Mouse (Mus musculus) kidney, postnatal 4 days (tissue): ENCODE data around the gene Ttll6.
"Not testable (repeated sequence)": the region's sequence is repeated elsewhere in the genome, so short reads cannot be mapped to it uniquely, and the experiment has no call there.

ENCODE experiments used
- DNase-seq, 2 experiments: peaks; one replicate each; pipeline ENCODE4 v3.0.0; 2021; ENCODE audit warnings: mixed read lengths in 2 of 2

Gene Ttll6

DNA sequence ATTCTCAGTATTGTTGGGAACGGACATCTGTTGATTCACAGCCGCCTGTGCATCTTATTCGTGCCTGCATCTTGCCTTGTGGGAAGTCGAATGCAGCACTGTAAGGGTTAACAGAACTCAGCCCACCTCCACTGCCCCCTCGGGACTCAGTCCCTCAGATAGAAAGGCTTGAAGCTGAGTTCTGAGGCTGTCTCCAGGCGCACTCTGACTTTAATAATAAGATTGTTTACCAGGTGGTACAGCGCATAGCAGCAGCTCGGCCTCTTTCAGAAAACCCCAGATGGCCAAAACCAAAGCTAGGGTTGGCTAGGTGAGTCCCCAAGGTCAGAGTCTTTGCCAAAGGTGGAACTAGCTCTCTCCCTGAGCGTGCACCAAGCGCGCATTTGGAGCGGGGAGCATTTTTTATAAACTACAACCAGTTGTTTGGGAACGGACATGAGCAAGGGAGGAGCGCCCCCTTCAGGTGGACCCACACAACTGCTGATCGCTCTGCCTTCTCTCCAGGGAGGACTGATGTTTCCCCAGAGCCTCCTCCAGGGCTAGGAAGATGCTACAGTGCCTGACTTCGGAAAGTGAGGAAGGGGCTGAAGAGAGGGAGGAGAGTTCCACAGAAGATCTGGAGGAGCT lies at the start of gene Ttll6:
TSS of gene Ttll6 (plus strand) at position 548 of the 627 bp plus-strand sequence.
- peak; percentile 80 to 86 for DNase-seq

DNA sequence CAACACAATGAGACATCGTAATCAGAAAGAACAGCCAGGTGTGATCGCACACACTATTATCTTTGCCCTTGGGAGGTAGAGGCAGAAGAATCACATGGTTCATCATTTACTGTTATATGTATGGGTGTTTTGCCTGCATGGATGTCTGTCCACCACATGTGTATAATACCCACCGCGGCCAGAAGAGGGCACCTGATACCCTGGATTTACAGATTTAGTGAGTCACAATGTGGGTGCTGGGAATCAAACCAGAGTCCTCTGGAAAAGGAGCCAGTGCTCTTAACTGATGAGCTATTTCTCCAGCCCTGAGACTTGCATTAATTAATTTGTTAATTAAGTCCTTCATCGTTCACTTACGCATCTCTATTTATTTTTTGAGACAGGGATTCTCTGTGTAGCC lies 45.6 kb upstream of the Ttll6 start:
- DNase-seq: no peak

DNA sequence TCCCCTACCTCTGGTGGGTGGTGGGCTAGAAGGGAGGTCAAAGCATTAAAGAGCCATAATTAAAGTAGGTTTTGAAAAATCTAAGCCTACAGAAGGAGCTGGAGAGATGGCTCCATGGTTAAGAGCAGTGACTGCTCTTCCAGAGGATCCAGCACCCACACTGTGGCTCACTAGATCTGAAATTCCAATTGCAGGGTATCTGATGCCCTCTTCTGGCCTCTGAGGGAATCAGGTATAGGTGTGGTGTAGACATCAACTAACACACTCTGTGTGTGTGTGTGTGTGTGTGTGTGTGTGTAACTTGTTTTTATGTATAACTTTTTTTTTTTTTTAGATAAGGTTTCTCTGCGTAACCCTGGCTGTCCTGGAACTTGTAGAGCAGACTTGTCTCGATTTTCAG lies 42.5 kb upstream of the Ttll6 start:
- DNase-seq: peak; percentile 24 to 42

DNA sequence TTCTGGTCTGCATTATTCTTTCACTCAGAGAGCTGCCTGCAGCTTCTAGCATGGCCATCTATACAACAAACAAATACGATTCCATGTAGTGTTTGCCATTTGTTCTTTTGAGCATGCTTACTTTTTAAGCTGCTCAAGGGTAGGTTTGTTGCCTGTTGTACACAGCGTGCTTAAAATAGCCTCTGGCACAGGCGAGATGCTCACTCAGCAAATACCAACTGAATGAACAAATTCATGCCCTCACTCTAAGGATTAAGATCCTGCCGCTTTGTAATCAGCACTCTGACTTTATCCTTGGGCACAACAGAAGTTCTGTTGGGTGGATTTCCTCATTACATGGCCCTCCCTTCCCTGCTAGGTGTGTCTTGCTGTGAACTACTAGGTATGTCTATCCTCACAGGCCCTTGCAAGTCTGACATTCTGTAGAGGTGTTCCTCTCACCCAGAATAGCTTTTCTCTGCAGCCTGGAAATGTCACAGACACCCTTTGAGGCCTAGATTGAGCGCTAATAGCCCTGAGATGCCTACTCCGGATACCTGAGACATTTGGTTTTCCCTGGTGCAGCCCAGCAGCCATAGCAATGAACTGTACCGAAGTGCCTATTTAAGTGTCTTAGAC lies 40.8 kb upstream of the Ttll6 start:
- no peak for DNase-seq

DNA sequence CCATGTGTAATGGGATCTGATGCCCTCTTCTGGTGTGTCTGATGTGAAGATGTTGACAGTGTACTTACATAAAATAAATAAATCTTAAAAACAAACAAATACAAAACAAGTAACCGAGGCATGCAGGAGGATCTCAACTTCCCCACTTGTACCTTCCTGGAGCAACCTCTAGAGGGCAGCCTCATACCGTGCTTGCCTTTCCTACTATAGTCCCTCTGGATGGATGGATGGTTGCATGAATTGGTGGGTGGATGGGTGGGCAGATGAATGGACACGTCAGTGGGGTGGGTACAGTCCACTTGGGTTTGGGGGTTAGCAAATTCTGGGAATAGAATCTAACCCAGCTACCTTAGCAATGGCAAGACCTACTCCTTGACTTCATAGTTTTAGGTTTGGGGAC lies 40.2 kb upstream of the Ttll6 start:
- DNase-seq: peak; percentile 74 to 77

DNA sequence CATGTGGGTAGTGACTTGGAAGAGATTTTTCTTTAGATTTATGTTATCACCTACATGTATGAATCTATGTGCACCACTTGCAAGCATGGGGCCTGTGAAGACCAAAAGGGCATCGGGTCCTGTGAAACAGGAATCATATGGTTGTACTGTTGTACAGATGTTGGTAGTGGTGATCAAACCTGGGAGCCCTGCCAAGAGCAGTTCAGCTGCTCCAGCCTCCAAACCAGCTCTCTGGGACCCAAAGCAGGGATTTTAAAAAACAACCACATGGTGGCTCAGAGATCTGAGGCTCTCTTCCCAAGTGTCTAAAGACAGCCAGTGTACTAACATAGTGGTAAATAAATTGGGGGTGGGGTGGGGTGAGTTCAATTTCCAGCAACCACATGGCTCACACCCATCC lies 25.2 kb upstream of the Ttll6 start:
- DNase-seq: no peak

DNA sequence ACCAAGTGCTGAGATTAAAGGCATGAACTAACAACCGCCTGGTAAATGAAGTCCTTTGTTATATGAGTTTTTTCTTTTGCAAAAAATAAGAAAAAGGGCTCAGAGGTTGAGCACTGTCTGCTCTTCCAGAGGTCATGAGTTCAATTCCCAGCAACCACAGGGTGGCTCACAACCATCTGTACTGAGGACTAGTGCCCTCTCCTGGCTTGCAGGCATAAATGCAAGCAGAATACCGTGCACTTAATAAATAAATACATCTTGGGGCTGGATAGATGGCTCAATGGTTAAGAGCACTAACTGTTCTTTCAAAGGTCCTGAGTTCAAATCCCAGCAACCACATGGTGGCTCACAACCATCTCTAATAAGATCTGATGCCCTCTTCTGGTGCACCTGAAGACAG lies 22.6 kb upstream of the Ttll6 start:
- DNase-seq: not testable (repeated sequence)

DNA sequence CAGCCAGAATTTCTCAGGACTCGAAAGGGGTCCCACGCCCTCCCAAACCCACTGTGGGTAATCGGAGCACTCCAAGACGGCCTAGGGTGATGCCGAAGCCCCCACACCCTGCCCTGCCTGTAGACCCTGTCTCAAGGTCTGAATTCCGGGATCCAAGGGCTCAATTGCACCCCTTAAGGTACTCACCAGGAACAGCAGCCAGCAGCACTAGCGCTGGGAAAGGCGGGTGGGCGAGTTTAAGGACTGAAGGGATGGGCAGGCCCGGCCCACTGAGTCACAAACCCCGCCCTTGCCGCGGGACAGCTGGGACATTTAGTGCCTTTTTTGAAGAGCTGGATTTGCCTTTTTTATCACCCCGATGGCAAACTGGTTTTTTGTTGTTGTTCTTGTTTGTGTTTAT lies 21.8 kb upstream of the Ttll6 start, which contains the start of gene Calcoco2:
TSS of gene Calcoco2 (minus strand) at position 214 of the 400 bp plus-strand sequence.
- no peak for DNase-seq

DNA sequence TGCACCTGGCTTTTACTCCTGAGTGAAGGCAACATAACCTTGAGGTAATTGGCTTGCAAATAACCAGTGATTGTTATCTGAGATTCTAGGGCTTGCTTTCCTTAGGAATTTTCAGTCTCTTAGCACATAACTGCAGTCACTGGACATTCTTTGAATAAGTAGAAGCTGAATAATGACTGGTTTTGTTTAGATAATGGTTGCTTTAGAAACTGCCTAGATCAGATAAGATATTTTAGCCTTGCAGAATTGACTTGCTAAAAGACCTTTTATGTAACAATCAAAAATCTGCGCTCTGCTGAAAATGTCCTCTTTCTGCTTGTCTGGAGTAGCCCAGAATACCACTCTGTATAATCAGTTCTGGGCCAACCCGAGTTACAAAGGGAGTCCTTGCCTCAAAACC lies 19.5 kb upstream of the Ttll6 start:
- DNase-seq: no peak

DNA sequence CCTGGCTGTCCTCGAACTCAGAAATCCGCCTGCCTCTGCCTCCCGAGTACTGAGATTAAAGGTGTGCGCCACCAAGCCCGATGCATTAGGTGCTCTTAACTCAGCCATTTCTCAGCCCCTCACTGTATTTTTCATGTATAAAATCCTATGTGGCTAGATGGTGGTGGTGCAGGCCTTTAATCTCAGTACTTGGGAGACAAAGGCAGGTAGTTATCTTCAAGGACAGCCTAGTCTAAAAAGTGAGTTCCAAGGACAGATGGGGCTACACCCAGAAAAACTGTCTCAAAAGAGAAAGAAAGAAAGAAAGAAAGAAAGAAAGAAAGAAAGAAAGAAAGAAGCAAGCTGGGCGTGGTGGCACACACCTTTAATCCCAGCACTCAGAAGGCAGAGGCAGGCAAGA lies 18.2 kb upstream of the Ttll6 start:
- DNase-seq: no peak

DNA sequence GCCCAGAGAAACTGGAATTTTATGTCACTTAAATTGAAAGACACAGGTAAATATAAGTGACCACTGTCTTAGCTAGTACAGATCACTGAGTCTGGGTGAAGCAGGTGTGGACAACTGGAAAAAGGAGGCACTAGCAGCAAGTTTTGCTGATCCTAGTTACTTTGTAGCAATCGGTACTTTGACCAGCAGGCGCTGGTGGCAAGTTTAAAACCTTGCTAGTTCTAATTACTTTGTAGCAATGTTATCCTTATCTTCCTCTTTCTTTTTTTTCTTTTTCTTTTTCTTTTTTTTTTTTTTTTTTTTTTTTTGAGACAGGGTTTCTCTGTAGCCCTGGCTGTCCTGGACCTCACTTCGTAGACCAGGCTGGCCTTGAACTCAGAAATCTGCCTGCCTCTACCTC lies 17.5 kb upstream of the Ttll6 start:
- DNase-seq: no peak

DNA sequence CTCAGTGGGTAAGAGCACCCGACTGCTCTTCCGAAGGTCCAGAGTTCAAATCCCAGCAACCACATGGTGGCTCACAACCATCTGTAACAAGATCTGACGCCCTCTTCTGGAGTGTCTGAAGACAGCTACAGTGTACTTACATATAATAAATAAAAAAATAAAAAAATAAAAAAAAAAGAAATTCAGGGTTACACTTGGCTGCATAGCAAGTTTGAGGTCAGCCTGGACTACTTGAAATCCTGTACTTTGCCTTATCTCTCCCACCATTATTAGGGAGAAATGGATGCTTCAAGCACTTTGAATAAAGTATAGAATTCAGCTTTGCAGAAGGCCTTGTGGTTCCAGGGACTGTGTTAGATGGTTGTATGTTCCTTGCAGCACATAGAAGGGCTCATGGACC lies 16.7 kb upstream of the Ttll6 start:
- DNase-seq: not testable (repeated sequence)

DNA sequence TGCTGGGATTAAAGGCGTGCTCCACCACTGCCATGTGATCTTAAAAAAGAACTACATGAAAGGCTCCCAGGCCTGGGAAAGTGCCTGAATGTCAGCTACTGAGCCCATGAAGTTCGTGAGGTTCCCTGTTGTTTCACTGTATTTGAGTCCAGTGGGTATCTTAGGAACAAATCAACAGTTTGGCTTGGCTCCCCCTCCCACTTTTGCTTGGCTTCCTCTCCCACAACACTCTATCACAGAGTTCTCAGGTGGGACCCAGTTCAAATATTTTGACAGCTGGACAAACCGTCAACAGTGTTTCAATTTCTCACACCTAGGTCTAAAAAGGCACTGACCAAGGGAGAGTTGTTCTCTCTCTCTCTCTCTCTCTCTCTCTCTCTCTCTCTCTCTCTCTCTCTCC lies 14.2 kb upstream of the Ttll6 start:
- no peak for DNase-seq

DNA sequence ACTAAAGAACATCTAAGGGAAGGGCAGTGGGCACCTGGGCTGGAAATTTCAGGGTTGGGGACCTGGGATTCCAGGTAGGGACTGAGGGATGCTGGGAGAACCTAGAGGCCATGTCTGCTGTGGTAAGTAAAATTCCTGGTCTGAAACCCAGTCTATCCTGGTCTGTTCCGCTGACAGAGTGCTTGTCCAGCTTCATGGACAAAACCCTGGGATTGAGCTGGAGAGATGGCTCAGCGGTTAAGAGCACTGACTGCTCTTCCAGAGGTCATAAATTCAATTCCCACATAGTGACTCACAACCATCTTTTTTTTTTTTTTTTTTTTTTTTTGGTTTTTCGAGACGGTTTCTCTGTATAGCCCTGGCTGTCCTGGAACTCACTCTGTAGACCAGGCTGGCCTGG lies 10.8 kb upstream of the Ttll6 start:
- DNase-seq: not testable (repeated sequence)

DNA sequence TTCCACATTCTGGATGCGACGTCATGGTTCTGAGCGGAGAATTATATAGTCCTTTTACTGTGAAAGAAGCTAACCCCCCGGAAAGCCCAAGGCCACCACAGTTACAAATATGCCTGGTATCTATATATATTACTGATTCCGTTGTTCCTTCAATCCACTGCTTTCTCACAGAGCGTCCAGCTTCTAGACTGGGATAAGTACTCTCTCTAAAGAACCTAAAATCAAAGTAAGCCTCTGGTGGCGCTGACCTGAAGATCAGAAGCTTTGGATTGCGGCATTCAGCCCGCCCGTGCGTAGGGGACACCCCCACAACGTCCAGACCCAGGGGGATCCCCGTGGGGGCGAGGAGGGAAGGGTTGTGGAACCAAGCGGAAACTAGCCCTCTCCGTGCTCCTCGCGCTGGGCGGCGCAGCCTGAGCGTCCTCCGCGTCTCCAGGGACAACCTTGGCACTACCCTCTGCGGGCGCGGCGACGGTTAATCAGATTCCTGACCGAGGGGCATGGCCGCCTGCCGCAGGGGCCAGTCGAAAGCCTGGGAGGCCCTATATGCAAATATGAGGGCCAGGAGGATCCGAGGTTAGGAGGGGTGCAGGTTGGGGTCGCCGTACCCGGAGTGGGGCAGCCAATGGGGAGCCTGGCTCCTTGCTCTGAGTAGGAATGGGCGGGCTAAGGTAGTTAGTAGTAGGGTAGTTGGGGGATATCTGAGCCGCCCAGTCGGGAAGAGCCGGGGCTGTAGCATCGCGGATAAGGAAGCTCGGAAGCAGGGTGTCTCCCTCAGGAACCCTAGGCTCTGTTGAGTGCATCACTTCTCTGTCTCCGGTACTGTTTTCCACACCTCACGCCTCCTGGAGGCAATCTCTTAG lies 9.3 kb upstream of the Ttll6 start:
- peak; percentile 61 to 69 for DNase-seq

DNA sequence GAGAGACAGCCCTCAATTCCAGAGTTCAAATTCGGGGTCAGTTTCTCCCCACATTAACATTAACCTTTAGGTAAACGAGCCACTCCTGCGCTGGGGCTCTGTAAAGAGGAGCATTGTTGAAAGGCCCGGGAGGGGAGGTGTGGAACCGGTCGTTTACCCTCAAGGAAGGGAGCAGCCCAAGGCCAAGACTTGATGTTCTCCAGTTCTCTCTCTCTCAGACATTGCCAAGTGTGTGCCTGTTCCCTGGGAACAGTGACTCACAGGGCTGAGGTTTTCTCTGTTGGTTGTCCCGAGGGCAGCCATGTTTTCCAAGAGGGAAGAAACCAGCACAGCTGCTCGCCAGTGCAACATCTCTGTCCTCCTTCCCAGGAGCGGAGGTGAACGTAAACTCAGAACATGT lies 3.0 kb upstream of the Ttll6 start:
- DNase-seq: no peak

DNA sequence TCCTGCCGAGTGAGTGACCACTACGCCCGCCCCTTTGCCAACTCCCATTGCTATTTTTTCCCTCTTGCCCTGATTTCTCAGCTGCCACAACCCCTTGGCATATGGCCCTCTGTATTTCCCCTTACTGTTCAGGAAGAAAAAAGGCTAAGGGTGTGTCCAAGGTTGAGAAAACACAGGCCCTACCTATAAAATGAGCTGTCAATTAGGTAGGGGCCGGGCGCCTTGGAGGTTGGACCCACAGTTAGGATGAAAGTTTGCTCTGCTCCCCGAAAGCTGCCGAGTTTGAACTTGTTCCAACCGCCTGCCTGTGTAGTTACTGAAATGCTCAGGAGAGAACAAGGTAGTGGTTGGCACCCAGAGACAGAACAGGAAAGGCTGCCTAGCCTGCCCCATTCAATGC lies 2.3 kb downstream of the Ttll6 start:
- DNase-seq: no peak

DNA sequence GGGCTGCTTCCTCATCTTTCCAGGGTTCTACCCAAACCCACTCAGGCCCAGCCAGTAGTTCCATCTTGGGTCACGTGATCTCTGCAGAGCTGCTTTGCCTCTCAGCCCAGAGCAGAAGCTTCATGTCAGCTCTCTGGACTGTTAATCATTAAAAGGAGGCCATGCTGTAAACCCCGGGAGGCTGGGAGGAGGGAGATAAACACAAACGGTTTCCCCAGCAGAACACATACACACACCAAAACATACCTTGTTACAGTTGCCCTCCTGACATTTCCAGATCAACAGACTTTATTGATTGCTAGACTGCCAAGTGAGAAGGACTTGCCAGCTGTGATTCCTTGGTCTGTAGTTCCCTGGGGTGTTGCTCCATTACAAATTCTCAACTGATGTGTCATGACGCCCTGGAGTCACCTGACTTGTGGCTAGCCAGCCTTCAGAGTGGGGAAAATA lies 7.2 kb downstream of the Ttll6 start:
- DNase-seq: peak; percentile 58 to 77

DNA sequence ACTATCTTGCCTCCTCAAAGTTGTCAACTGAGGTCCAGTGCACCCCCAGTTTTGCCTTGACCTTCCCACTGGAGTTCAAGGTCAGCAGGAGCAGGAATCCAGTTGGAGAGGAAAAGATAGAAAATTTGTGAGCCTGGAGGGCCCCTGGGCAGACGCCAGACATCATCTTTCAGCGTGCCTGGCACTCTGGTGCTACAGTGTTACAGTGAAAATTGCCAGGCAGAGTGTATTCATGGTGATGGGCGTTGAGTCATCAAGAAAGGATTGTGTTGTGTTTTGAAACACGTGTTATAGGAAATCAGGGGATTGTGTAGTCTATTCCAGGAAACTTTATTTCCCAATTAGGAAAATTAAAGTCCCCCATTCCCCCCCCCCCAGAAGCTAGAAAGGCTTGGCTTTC lies 10.2 kb downstream of the Ttll6 start:
- DNase-seq: no peak

DNA sequence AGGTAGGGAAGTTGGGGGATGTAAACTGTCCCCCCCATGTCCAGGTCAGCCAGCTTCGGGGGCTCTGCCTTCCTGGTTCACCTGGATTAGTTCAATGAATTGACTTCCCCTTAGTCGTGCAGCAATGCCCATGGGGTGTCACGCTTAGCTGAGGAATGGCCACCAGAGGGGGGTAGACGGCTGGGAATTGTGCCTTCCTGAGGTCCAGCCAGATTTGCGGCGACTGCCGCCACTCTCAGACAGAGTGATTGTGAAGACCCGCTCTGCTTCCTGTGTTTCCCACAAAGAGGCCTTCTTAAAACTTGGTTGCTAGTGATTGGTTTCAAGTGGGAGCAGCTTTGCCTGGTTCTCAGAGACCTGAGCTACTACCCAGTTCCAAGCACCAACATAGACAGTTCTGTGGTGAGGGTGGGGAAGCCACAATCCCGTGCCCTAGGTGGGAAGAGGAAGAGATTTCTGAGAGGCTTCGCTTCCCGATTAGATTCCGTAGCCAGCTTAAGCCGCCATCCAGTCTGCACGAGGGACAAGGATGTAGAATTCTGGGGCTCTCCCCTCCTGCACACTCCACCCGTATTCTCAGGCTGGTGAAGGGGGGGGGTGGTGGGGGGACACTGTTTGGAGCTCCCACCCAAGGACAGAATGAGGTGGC lies 12.2 kb downstream of the Ttll6 start:
- peak; percentile 90 to 93 for DNase-seq

DNA sequence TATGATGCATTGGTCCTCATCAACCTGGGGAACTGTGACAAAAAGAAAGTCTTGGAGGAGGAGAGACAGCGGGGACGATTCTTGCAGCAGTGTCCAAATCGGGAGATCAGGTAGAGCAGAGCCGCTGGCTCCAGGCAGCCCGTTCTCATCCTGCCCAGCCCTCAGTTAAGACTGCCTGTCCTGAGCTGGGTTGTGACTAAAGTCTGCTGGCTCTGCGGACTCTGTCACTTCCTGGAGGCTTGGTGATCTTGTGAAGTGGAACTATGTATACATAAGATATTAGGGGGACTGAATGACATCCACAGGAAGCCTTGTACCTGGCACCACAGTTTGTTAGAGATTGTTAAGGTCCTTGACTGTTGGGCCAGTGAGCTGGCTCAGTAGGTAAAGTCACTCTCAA lies 13.9 kb downstream of the Ttll6 start:
- DNase-seq: no peak

DNA sequence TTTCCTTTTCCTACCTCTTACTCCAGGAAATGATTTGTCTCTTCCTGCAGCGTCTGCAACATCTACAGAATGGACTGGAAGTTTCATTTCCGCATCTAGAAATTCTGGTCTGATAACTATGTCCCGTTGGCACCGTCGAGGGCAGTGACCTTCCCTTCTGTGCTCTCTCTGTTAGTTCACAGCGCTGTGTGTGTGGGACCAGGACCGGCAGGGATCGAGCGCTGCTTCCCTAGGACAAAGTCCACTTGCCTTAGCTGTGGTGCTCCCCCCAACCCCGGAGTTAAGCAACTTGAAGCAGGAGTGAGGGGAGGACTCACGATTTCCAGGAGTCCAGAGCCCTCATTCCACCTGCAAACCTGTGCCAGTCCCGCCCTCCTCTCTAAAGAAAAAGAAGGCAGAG lies 31.2 kb downstream of the Ttll6 start:
- DNase-seq: no peak

DNA sequence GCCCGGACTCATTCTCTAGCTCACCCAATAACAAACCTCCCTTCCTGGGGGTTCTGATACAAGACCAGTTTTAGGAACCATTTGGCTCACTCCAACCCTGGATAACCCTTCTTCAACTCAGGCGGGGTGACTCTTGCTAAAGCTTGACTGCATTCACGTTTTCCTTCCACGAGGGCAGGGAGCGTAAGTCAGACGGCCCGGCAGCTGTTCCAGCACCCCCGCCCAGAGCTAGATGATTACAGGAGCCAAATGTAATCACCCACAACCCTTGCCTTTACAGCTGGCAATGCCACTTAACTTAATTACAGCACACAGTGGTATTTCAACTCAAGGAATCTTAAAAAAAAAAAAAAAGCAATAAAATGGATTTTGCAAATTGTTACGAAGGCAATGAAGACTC lies 34.5 kb downstream of the Ttll6 start:
- no peak for DNase-seq
